Mouse (Mus musculus): ENCODE results near the gene Pld6.

GRCm38 (mm10) chr11:59809071-59809669, 21.7 kb upstream of the Pld6 start:
- no peak for TF ChIP-seq CTCF (conservative IDR thresholded peaks at IDR 0.05 in 1 of 2, IDR thresholded peaks at IDR 0.05 in 1 of 2; ENCODE audit: low read depth in 2 of 2, low read length in 2 of 2)
- TF ChIP-seq CHD2 (IDR thresholded peaks at IDR 0.05; ENCODE audit: low read length) = peak; percentile 63
- no peak for TF ChIP-seq MYC (IDR thresholded peaks at IDR 0.05; ENCODE audit: low read depth, low read length)
- no peak for TF ChIP-seq HCFC1 (IDR thresholded peaks at IDR 0.05; ENCODE audit: low read depth, low read length)
- no peak for TF ChIP-seq EP300 (IDR thresholded peaks at IDR 0.05; ENCODE audit: low read length)
